Mouse (Mus musculus) cerebellum, postnatal 25 days (tissue): ENCODE results near the gene Slc37a4.
A peak's percentile ranks its signal among the peaks of the same experiment; 100 is the strongest.
"Not testable (repeated sequence)": the region's sequence is repeated elsewhere in the genome, so short reads cannot be mapped to it uniquely, and the experiment has no call there.

Experiments used
- DNase-seq, 2 experiments: peaks; one replicate each; pipeline ENCODE4 v3.0.0; 2021; ENCODE audit warnings: mixed read lengths in 2 of 2

Gene Slc37a4

GRCm38 (mm10) chr9:44399114-44399794 lies 2.6 kb downstream of the Slc37a4 start:
- peak in 1 of 2 experiments; percentile 21 for DNase-seq

GRCm38 (mm10) chr9:44399795-44400114 lies 3.1 kb downstream of the Slc37a4 start:
- no peak for DNase-seq

- DNase-seq: no peak
Measured at GRCm38 (mm10) chr9:44401081-44401480, 4.4 kb downstream of the Slc37a4 start.

GRCm38 (mm10) chr9:44405011-44405410 lies 8.4 kb downstream of the Slc37a4 start:
- no peak for DNase-seq

- DNase-seq: peak; percentile 93 to 94
Measured at GRCm38 (mm10) chr9:44406906-44407751, 10.5 kb downstream of the Slc37a4 start, which contains the start of the genes Rps25 and Trappc4. Gene Rps25 (plus strand): TSS chr9:44407139. Gene Trappc4 (minus strand): TSS chr9:44407600.

GRCm38 (mm10) chr9:44407752-44408097 lies 11.1 kb downstream of the Slc37a4 start:
- no peak for DNase-seq

GRCm38 (mm10) chr9:44408693-44409092 lies 12.0 kb downstream of the Slc37a4 start:
- DNase-seq: not testable (repeated sequence)

- no peak for DNase-seq
Measured at GRCm38 (mm10) chr9:44410647-44411336, 14.1 kb downstream of the Slc37a4 start.

GRCm38 (mm10) chr9:44411601-44412130 lies 15.0 kb downstream of the Slc37a4 start:
- no peak for DNase-seq

- DNase-seq: no peak
Measured at GRCm38 (mm10) chr9:44412306-44412705, 15.7 kb downstream of the Slc37a4 start.

- no peak for DNase-seq
Measured at GRCm38 (mm10) chr9:44412781-44413180, 16.1 kb downstream of the Slc37a4 start.

GRCm38 (mm10) chr9:44417156-44417891 lies 20.7 kb downstream of the Slc37a4 start:
- DNase-seq: no peak

- DNase-seq: peak; percentile 95 to 97
Measured at GRCm38 (mm10) chr9:44417892-44418363, 21.3 kb downstream of the Slc37a4 start.

- DNase-seq: peak in 1 of 2 experiments; percentile 23
Measured at GRCm38 (mm10) chr9:44418519-44419385, 22.1 kb downstream of the Slc37a4 start, which contains the start of gene Ccdc84. Gene Ccdc84 (minus strand): TSS chr9:44418569.

GRCm38 (mm10) chr9:44419730-44420129 lies 23.1 kb downstream of the Slc37a4 start:
- DNase-seq: not testable (repeated sequence)

- no peak for DNase-seq
Measured at GRCm38 (mm10) chr9:44420280-44420898, 23.7 kb downstream of the Slc37a4 start.

- no peak for DNase-seq
Measured at GRCm38 (mm10) chr9:44423576-44423975, 26.9 kb downstream of the Slc37a4 start.

GRCm38 (mm10) chr9:44432577-44433185 lies 36.0 kb downstream of the Slc37a4 start:
- DNase-seq: no peak

- DNase-seq: no peak
Measured at GRCm38 (mm10) chr9:44435747-44436146, 39.1 kb downstream of the Slc37a4 start.

- no peak for DNase-seq
Measured at GRCm38 (mm10) chr9:44440961-44441360, 44.3 kb downstream of the Slc37a4 start, which contains the start of gene Foxr1. Gene Foxr1 (minus strand): TSS chr9:44441136.
